Mouse (Mus musculus) heart, adult 2 months (tissue): ENCODE results near the gene Uchl3.

Experiments used
- CTCF ChIP-seq: fragments of 200-600 bp; IDR thresholded peaks from 2 replicates; pipeline ENCODE4 v1.8.1; 2022; ENCODE audit warnings: antibody characterized with exemption, mild to moderate bottlenecking, moderate library complexity
- EP300 ChIP-seq: fragments of 200-500 bp; IDR thresholded peaks from 2 replicates; pipeline ENCODE4 v1.6.1; 2011; ENCODE audit warnings: low read depth, low read length, control low read depth; ENCODE audit not compliant: insufficient read depth

DNA sequence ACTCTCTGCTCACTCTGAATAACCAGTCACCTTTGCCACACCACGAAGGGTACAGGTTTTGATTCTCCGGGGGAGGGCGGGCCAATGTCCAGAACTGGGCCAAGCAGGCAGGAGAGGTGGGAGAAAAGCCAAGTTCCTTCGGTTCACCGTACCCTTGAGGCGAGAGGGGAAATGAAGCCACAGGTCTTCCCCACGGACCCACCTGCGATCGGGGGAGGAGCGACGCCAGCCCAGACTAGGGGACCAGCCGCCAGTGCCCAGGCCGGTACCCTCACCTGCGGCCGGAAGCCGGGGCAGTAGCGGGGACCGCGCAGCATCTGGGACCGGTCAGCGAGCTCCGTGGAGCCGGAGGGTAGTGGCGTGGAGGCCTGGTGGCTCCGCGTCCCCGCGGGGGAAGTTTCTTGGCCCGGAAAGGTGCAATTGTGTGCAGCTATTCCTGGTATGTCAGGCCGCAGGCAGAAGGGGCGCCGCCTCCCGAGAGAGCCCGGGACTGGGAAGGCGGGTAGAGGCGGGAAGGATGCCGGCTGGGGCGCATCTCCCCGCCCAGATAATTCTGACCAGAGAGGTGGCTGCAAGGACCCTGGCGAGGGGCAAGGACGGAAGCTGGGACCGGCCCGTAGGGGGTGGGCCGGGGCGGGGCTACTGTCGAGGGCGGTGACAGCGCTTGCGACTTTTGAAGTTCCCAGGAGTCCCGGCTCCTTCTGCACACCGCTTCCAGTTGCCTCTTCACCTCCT lies 75.6 kb downstream of the Uchl3 start, which contains the start of the genes Gm9922 and Lmo7:
- TF ChIP-seq EP300 (peak; percentile 66; the same call in 1 of the 2 replicates), CTCF (peak; percentile 46)
